Mouse (Mus musculus) midbrain, embryonic 15.5 days (tissue): ENCODE measurements around the gene Dmbx1. TPM values are rescaled to one million over a fixed set of nuclear protein-coding genes. Genes with fewer than 3 reads are reported as not detected.

Experiments
- ATAC-seq: fragments of 200-750 bp; cut with Nextera tagmentation; replicated peaks from 2 replicates; pipeline ENCODE4 v1.8.0; 2017; ENCODE audit warnings: moderate TSS enrichment
- H3K27ac ChIP-seq: fragments of 300-500 bp; sonication (generic); 2 replicates; pipeline ENCODE4 v1.5.1; 2015; ENCODE audit warnings: mild to moderate bottlenecking, inconsistent platforms
- H3K27me3 ChIP-seq: fragments of 300-500 bp; sonication (generic); replicated peaks from 2 replicates; pipeline ENCODE4 v1.6.1; 2015; ENCODE audit warnings: inconsistent platforms
- H3K36me3 ChIP-seq: fragments of 300-500 bp; sonication (generic); replicated peaks from 2 replicates; pipeline ENCODE4 v1.6.1; 2015; ENCODE audit warnings: inconsistent platforms
- H3K4me1 ChIP-seq: fragments of 300-500 bp; sonication (generic); 2 replicates; pipeline ENCODE4 v1.6.1; 2015; ENCODE audit warnings: inconsistent platforms
- H3K4me2 ChIP-seq: fragments of 300-500 bp; sonication (generic); 2 replicates; pipeline ENCODE4 v1.6.1; 2015; ENCODE audit warnings: inconsistent platforms, mild to moderate bottlenecking, moderate library complexity
- H3K4me3 ChIP-seq: fragments of 300-500 bp; sonication (generic); 2 replicates; pipeline ENCODE4 v1.5.1; 2015; ENCODE audit warnings: mild to moderate bottlenecking, inconsistent platforms
- H3K9ac ChIP-seq: fragments of 300-500 bp; sonication (generic); 2 replicates; pipeline ENCODE4 v1.6.1; 2015; ENCODE audit warnings: mild to moderate bottlenecking, inconsistent platforms
- H3K9me3 ChIP-seq: fragments of 300-500 bp; sonication (generic); 2 replicates; pipeline ENCODE4 v1.6.1; 2016; ENCODE audit warnings: inconsistent platforms
- WGBS: fragments of 180-500 bp; shearing (Covaris S2); methylation state at CpG from one replicate; pipeline ENCODE4 v1.1.7; 2015; ENCODE audit warnings: mixed read lengths; 5-methylcytosine and 5-hydroxymethylcytosine counted together
- polyA plus RNA-seq: library from polyadenylated mRNA; unstranded; fragments of >200 nt; fragmentation: Nextera tagmentation; extraction: Ambion mirVana; gene quantifications from 2 replicates; pipeline ENCODE4 v1.2.1, GENCODE M21; 2015

Dmbx1 gene
- polyA plus RNA-seq, 1 experiment from 2014 or later = 12.7 TPM

DNA sequence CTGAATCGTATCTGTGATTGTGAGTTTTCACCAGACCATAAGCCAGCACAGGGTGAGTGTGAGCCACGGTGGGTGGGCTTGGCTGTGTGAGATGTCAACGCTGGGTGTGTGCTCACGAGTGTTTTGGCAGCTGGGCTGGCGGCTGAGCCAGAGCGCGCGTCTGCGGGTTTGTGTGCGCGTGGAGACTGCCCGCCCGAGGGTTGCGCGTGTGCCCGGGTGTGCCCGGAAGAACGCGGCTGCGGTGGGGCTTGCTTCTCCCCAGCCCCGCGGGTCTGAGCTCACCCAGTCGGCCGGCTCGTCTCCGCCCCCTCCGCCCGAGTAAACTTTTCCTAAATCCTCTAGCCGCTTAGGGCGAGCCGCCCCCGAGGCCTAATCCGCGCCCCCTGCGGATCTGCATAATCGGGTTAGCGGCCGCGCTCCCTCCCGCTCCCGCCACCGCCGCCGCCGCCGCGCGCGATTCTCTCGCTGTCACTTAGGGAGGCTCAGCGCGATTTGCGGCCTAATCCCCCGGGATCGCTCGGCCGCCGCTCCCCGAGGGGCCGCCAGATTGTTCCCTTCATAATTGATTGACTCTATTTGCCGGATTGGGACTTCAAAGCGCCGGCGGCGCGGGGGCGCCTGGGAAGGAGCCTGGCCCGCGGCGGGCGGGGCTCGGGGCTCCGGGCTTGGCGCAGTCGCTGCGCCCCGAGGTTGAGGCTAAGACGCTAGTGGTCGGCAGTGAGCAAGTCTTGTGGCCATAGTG, 23.1 kb upstream of the Dmbx1 start:
- peak overlapping the region; percentile 57 for H3K4me3 ChIP-seq
- under 1% methylated on average over 79 of the region's 79 CpGs for WGBS
- no peaks in the 10 kb centered on the region for H3K9me3 ChIP-seq
- no peaks in the 10 kb centered on the region for H3K36me3 ChIP-seq
- ATAC-seq = peak; percentile 85
- H3K27me3 ChIP-seq = peaks cover 70% of the 10 kb centered on the region
- H3K4me1 ChIP-seq = peaks cover 21% of the 10 kb centered on the region
- no peak overlapping the region for H3K27ac ChIP-seq
- peak overlapping the region; percentile 90 for H3K4me2 ChIP-seq
- H3K9ac ChIP-seq = peak overlapping the region; percentile 47

DNA sequence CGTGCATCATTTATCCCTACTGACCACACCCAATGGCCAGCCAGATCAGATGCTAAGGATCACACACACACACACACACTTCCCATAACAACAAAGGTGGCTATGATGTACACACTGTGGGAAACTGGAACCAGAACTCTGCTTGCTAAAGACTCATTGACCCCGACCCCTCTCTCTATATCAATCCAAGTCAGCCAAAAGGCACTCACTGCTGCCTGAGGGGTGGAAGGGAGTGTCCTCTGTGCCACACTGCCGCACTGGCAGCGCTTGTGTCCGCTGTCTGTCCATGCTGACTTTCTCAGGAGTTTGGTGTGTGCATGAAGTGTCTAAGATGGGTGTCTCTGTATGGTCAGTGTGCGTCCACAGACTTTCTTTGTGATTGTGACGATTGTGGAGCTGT, 22.3 kb upstream of the Dmbx1 start:
- H3K9me3 ChIP-seq = no peaks in the 10 kb centered on the region
- peak overlapping the region; percentile 57; the same call in 1 of the 2 replicates for H3K4me3 ChIP-seq
- H3K9ac ChIP-seq = no peak overlapping the region
- no peak for ATAC-seq
- WGBS = 7% methylated on average over 7 of the region's 7 CpGs
- H3K27me3 ChIP-seq = peaks cover 68% of the 10 kb centered on the region
- H3K36me3 ChIP-seq = no peaks in the 10 kb centered on the region
- H3K4me2 ChIP-seq = 0 out of 2 replicates have a peak overlapping the region, but pooled peaks have one; percentile 90
- no peak overlapping the region for H3K27ac ChIP-seq
- H3K4me1 ChIP-seq = peaks cover 21% of the 10 kb centered on the region

DNA sequence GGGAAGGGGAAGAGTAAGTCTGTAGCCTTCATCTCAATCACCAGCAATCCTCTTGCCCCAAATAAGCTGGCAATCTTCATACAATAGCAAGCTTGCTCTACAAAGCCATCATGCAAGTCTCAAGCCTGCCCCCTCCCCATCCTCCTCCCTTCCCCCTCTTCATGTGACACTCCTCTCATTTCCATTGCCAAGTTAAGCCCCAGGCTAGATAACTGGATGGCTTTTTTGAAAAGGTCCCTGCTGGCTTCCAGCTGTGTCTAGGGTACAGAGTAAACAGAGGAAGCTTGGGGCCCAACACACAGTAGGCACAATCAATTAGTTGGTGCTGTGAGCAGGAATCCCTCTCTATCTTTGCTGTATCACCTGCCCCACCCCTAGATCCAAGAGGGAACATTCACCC, 19.8 kb upstream of the Dmbx1 start:
- H3K4me2 ChIP-seq = no peak overlapping the region
- H3K27ac ChIP-seq = no peak overlapping the region

DNA sequence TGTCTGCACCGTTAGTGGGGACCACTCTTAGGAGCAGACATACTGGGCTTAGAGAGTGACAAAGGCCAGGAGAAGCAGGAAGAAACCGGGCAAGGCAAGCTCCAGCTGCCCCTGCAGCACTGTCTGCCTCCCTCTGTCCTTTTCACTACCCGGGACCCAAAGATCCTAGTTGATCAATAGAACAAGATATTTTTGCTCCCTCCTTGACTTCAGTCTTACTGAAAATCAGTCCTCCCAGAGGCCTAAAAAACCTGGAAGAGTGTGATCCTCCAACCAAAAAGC, 15.7 kb upstream of the Dmbx1 start:
- H3K9ac ChIP-seq = no peak overlapping the region; the same call in 1 of the 2 replicates
- H3K27ac ChIP-seq = no peak overlapping the region
- peak overlapping the region; percentile 45 for H3K4me2 ChIP-seq
- ATAC-seq = no peak
- H3K4me1 ChIP-seq = peaks cover 9% of the 10 kb centered on the region
- H3K27me3 ChIP-seq = peaks cover 61% of the 10 kb centered on the region
- H3K36me3 ChIP-seq = no peaks in the 10 kb centered on the region
- 0% methylated on average over 3 of the region's 3 CpGs for WGBS
- H3K9me3 ChIP-seq = no peaks in the 10 kb centered on the region
- peak overlapping the region; percentile 22; the same call in 1 of the 2 replicates for H3K4me3 ChIP-seq

More for the DNA sequence above, 19.8 kb upstream of the Dmbx1 start:
- Histone ChIP-seq H3K9me3 (no peaks in the 10 kb centered on the region), H3K4me1 (peaks cover 30% of the 10 kb centered on the region), H3K9ac (no peak overlapping the region), H3K4me3 (no peak overlapping the region), H3K27me3 (peaks cover 63% of the 10 kb centered on the region), H3K36me3 (no peaks in the 10 kb centered on the region)
- ATAC-seq = no peak

DNA sequence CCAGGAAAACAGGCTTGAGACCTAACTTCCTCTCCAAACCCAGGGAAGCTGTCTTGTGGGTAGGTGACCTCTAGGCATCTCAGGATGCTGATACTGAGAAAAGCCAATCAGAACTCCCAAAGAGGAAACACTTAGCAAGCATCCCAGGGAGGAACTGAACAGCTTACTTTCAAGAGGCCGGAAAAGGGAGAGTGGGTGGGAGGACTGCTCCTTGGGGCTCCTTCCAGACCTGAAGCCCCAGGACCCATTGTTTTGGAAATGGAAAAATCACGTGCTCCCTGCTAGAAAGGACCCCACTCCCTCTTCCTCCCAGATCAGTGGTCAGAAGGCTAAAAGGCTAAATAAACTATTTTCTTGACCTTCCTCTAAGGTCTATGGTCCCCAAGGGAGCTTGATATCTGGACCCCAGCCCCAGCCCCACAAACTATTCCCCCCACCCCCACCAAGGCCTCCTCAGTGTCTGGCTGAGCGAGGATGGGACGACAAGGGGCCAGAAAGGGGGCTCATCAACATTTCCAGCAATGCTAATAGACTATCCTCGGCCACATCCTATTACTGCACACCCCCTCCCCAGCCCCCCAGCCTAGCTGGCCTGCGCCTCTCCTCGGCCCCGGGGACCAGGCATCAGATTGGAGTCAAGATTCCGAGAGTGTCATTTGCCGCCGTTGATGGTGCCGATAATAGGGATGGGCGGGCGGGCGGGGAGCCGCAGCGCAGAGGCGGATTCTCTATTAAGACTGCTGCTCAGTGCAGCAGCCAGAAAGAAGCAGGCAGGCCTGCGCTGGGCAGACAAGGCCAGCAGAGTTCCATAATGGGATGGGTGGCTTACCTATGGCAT, 15.1 kb upstream of the Dmbx1 start:
- peaks cover 9% of the 10 kb centered on the region for H3K4me1 ChIP-seq
- no peak overlapping the region for H3K27ac ChIP-seq
- no peaks in the 10 kb centered on the region for H3K9me3 ChIP-seq
- 5% methylated on average over 19 of the region's 19 CpGs for WGBS
- ATAC-seq = peak; percentile 46
- peaks cover 62% of the 10 kb centered on the region for H3K27me3 ChIP-seq
- no peak overlapping the region; the same call in 1 of the 2 replicates for H3K9ac ChIP-seq
- H3K4me3 ChIP-seq = peak overlapping the region; percentile 22; the same call in 1 of the 2 replicates
- H3K36me3 ChIP-seq = no peaks in the 10 kb centered on the region
- H3K4me2 ChIP-seq = peak overlapping the region; percentile 45

DNA sequence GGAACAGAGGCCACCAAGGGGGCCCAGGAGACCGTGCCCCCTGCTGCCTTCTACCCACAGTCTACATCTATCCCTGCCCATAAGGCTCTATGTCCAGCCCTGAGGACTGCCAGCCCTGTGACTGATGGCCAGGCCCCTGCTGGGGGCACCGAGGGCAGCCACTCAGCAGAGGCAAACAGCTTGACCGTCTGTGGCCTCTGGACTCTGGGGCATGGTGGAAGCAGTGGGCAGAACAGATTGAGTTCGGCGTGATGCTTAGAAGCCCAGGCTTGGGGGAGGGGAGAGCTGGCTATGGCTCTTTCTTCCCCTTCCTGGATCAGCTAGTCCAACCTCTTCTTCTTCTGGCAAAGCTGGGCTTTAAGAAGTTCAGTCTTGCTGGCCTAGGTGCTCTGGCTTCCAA, 13.8 kb upstream of the Dmbx1 start:
- Histone ChIP-seq H3K4me3 (no peak overlapping the region), H3K27ac (no peak overlapping the region), H3K9ac (no peak overlapping the region), H3K36me3 (no peaks in the 10 kb centered on the region), H3K9me3 (no peaks in the 10 kb centered on the region), H3K27me3 (peaks cover 66% of the 10 kb centered on the region), H3K4me1 (peaks cover 9% of the 10 kb centered on the region), H3K4me2 (no peak overlapping the region)
- no peak for ATAC-seq
- WGBS = 38% methylated on average over 5 of the region's 5 CpGs

DNA sequence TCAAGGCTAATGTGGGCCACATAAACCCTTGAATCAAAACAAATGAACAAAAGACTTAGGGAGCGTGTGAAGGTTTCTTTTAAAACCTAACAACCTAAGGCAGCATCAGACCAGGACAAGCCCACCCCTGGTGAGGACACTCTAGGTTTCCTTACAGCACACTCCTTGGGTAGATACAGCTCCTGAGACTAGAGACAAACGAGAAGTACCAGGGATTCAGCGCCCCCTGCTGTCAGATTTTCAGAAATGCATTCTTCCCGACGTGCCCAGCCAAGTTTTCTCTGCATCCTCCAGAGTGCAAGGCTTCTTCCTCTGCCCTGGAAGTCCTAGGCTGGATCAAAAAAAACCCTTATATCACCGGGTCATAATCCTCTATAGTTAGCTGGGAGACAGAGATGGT, 13.0 kb upstream of the Dmbx1 start:
- Histone ChIP-seq H3K9me3 (no peaks in the 10 kb centered on the region), H3K4me2 (no peak overlapping the region), H3K36me3 (no peaks in the 10 kb centered on the region), H3K4me3 (no peak overlapping the region), H3K4me1 (peaks cover 9% of the 10 kb centered on the region), H3K9ac (no peak overlapping the region), H3K27ac (no peak overlapping the region), H3K27me3 (peaks cover 60% of the 10 kb centered on the region)
- 13% methylated on average over 6 of the region's 6 CpGs for WGBS
- ATAC-seq = 0 out of 2 replicates have a peak, but pooled peaks have one; percentile 48

DNA sequence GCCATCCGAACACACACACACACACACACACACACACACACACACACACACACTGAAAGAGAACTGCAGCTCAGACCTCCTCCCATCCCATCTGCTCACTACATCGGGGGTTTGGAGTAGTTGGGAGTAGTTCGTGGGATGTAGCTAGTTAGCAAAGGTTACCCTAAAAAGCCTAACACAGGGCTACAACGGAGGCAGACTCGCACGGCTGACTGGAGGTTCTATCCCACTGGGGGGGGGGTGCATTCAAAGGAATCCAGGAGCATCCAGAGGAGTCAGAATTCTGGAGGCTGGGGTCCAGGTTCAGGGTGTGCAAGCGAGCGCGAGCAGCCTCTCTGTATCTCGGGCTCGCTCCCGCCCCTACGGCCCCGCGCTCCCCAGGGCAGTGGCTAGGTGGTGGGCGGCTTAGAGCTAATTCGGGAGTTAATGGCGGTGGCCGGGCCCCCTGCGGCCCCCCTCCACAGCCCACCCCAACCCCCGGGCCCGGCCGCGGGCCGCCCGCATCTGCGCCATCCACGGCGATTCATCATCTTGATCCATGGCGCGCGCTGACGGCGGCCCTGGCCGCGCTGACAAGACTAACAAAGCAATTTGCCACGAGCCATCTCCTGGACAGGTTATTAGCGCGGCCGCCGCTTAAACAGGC, 4.1 kb upstream of the Dmbx1 start:
- WGBS = 2% methylated on average over 39 of the region's 41 CpGs
- peak overlapping the region; percentile 35 for H3K4me3 ChIP-seq
- peaks cover 21% of the 10 kb centered on the region for H3K4me1 ChIP-seq
- peak overlapping the region; percentile 59 for H3K4me2 ChIP-seq
- ATAC-seq = peak; percentile 46; the same call in 1 of the 2 replicates
- H3K9ac ChIP-seq = 0 out of 2 replicates have a peak overlapping the region, but pooled peaks have one; percentile 6
- H3K9me3 ChIP-seq = no peaks in the 10 kb centered on the region
- no peaks in the 10 kb centered on the region for H3K36me3 ChIP-seq
- H3K27me3 ChIP-seq = peaks cover 73% of the 10 kb centered on the region
- H3K27ac ChIP-seq = no peak overlapping the region

DNA sequence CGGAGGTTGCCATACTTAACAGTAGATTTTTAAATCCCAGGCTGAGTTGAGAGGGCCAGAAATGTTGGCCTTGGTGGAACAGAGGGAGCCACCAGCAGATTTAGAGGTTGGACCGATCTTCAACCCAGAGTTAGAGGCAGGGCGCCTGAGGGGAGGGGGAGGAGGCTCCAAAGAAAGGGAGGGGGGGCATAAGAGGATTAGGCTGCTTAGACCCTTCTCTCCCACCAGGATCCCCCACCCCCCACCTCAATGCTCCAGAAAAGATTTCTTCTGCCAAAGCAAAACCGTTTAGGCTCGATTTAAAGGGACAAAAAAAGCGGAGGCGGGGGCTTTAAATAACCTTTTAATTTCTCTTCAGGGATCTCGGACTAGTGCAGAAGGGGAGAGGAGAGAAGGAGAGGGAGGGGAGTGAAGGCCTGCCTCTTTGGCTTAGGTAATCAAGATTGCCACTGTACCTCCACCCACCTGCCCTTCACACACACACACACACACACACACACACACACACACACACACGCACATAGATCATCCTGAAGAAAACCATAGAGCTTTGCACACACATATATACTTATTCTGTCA, 1.6 kb upstream of the Dmbx1 start:
- Histone ChIP-seq H3K4me3 (no peak overlapping the region), H3K36me3 (no peaks in the 10 kb centered on the region), H3K9me3 (no peaks in the 10 kb centered on the region), H3K9ac (no peak overlapping the region), H3K4me1 (peaks cover 32% of the 10 kb centered on the region), H3K4me2 (no peak overlapping the region), H3K27me3 (peaks cover 82% of the 10 kb centered on the region), H3K27ac (no peak overlapping the region)
- ATAC-seq = no peak
- 4% methylated on average over 9 of the region's 9 CpGs for WGBS

DNA sequence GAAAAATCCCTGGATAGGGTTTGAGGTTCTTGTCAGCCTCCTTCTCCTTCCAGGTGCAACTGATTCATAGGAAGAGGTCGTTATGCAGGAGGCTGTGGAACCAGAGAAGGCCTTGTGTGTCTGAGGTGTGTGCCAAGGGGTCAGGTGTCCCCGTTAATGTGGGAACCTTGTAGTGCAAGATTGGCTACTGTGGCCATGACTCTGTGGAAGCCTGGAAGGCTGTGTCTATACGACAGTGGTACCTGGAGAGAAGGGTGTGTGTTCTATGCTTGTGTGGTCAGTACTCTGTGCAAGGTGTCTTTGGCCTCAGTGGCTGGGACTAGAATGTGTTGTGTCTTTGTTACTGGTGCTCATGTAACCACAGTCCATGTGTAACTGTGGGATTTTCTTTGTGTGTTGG, 955 bp upstream of the Dmbx1 start:
- 16% methylated on average over 3 of the region's 3 CpGs for WGBS
- no peak for ATAC-seq
- Histone ChIP-seq H3K4me3 (no peak overlapping the region), H3K4me2 (no peak overlapping the region), H3K27me3 (peaks cover 82% of the 10 kb centered on the region), H3K4me1 (peaks cover 38% of the 10 kb centered on the region), H3K27ac (no peak overlapping the region), H3K36me3 (no peaks in the 10 kb centered on the region), H3K9me3 (no peaks in the 10 kb centered on the region), H3K9ac (no peak overlapping the region)

DNA sequence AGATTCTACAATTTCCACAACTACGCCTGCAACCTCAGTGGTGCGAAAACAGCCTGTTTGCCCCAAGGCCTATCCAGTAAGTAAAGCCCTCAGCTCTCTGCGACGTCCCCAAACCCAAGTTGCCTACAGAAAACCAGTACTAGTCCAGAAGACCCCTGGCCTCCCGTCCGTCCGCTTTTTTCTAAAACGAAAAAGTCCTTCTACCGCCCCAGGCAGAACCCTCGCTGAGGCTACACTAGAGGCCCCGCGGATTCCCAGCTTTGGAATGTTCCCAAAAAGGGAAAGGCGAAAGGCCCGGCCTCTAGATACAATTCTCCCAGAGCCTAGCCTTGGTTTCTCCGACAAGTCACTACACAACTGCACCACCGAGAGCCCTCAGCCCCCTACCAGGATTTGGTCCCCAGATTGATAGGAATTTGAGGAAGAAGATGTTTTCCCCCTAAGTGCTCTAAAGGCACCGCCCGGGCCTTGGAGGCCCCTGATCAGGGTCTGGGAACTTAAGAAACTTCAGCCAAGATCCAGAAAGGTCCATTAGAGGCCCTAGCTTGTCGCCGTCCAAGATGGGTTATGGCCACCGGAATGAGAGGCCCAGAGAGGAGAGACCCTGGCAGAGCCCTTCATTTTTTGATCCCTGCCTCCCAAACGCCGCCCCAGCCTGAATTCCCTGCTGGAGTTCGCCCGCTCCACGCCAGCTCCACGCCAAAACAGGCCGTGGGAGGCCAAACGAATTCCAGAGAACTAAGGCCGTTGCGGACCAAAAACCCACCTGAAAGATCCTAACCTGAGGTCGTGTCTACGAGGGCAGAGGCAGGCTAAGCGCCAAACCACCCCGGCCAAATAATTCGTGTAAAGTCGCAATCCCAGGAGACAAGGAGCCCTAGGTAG, 1.2 kb downstream of the Dmbx1 start:
- Histone ChIP-seq H3K4me1 (peaks cover 32% of the 10 kb centered on the region), H3K27me3 (peaks cover 82% of the 10 kb centered on the region), H3K9ac (no peak overlapping the region), H3K36me3 (no peaks in the 10 kb centered on the region), H3K9me3 (no peaks in the 10 kb centered on the region), H3K4me3 (peak overlapping the region; percentile 28), H3K4me2 (peak overlapping the region; percentile 45), H3K27ac (no peak overlapping the region)
- ATAC-seq = no peak
- WGBS = 2% methylated on average over 37 of the region's 37 CpGs
